Mouse (Mus musculus): ENCODE results near the gene AF366264. TPM values are rescaled to one million over a fixed set of nuclear protein-coding genes. Genes with fewer than 3 reads are reported as not detected.

AF366264 gene
- polyA plus RNA-seq, 1 experiment from 2014 or later: not detected

Other genes starting within 250 kb of the AF366264 start
- gene Rasa3, start 160.8 kb downstream of the AF366264 start, polyA plus RNA-seq (2015; fragmentation: Nextera tagmentation; extraction: Ambion mirVana): 23.4 and 24.4 TPM in 2 replicates
- not detected in 2 replicates for gene Cfap97d2, start 132.5 kb downstream of the AF366264 start, polyA plus RNA-seq (2015; fragmentation: Nextera tagmentation; extraction: Ambion mirVana)
- 115 and 116 TPM in 2 replicates for gene Cdc16, start 80.7 kb downstream of the AF366264 start, polyA plus RNA-seq (2015; fragmentation: Nextera tagmentation; extraction: Ambion mirVana)
- gene Upf3a, start 52.8 kb downstream of the AF366264 start, polyA plus RNA-seq (2015; fragmentation: Nextera tagmentation; extraction: Ambion mirVana): 24.3 and 25.4 TPM in 2 replicates
- gene Champ1, start 31.3 kb upstream of the AF366264 start, polyA plus RNA-seq (2015; fragmentation: Nextera tagmentation; extraction: Ambion mirVana): 14.3 and 15.2 TPM in 2 replicates
- gene Coprs, start 51.9 kb upstream of the AF366264 start, polyA plus RNA-seq (2015; fragmentation: Nextera tagmentation; extraction: Ambion mirVana): 51.3 and 62.7 TPM in 2 replicates